Mouse (Mus musculus) retina, postnatal 1 day (tissue): ENCODE data around the gene Zfp365.

Experiments
- DNase-seq: peaks from one replicate; pipeline ENCODE4 v3.0.0-alpha.2; 2012

Gene Zfp365

GRCm38 (mm10) chr10:67901179-67901578 is 11.3 kb downstream of the Zfp365 start:
- DNase-seq = peak; percentile 84

- DNase-seq = no peak
These were observed 13.3 kb downstream of the Zfp365 start for GRCm38 (mm10) chr10:67898949-67899675.

- DNase-seq = no peak
These were observed 14.0 kb downstream of the Zfp365 start for GRCm38 (mm10) chr10:67898355-67898935.

GRCm38 (mm10) chr10:67897281-67897680 is 15.2 kb downstream of the Zfp365 start:
- no peak for DNase-seq

GRCm38 (mm10) chr10:67894683-67895082 is 17.8 kb downstream of the Zfp365 start:
- DNase-seq = peak; percentile 35

- peak; percentile 67 for DNase-seq
These were observed 18.4 kb downstream of the Zfp365 start for GRCm38 (mm10) chr10:67894059-67894458.

- no peak for DNase-seq
These were observed 19.2 kb downstream of the Zfp365 start for GRCm38 (mm10) chr10:67893226-67893625.

GRCm38 (mm10) chr10:67891126-67891525 is 21.3 kb downstream of the Zfp365 start:
- no peak for DNase-seq

- DNase-seq = no peak
These were observed 24.5 kb downstream of the Zfp365 start for GRCm38 (mm10) chr10:67887971-67888370.

- DNase-seq = no peak
These were observed 31.8 kb downstream of the Zfp365 start for GRCm38 (mm10) chr10:67880692-67881091.

GRCm38 (mm10) chr10:67871811-67872210 is 40.7 kb downstream of the Zfp365 start:
- peak; percentile 81 for DNase-seq

GRCm38 (mm10) chr10:67868234-67868633 is 44.2 kb downstream of the Zfp365 start:
- no peak for DNase-seq

GRCm38 (mm10) chr10:67865841-67866240 is 46.6 kb downstream of the Zfp365 start:
- DNase-seq = no peak

GRCm38 (mm10) chr10:67865063-67865462 is 47.4 kb downstream of the Zfp365 start:
- no peak for DNase-seq

GRCm38 (mm10) chr10:67862331-67862730 is 50.1 kb downstream of the Zfp365 start:
- DNase-seq = peak; percentile 49

GRCm38 (mm10) chr10:67858878-67859277 is 53.6 kb downstream of the Zfp365 start:
- DNase-seq = peak; percentile 85

GRCm38 (mm10) chr10:67857561-67857906 is 54.9 kb downstream of the Zfp365 start:
- no peak for DNase-seq

- no peak for DNase-seq
These were observed 55.5 kb downstream of the Zfp365 start for GRCm38 (mm10) chr10:67856791-67857560.

- no peak for DNase-seq
These were observed 56.7 kb downstream of the Zfp365 start for GRCm38 (mm10) chr10:67855760-67856159.

GRCm38 (mm10) chr10:67852411-67852810 is 60.1 kb downstream of the Zfp365 start:
- DNase-seq = no peak

GRCm38 (mm10) chr10:67851079-67851478 is 61.4 kb downstream of the Zfp365 start:
- DNase-seq = no peak

- DNase-seq = peak; percentile 50
These were observed 66.3 kb downstream of the Zfp365 start for GRCm38 (mm10) chr10:67846016-67846650.

GRCm38 (mm10) chr10:67841596-67841995 is 70.9 kb downstream of the Zfp365 start:
- DNase-seq = no peak
